Mouse (Mus musculus): ENCODE measurements at regions not wholly inside any gene's neighbourhood (a gene's known extent, or its start where the extent isn't known, plus 50 kb on each side); places are given as distances from the start of the nearest gene placed in this dataset.

DNA sequence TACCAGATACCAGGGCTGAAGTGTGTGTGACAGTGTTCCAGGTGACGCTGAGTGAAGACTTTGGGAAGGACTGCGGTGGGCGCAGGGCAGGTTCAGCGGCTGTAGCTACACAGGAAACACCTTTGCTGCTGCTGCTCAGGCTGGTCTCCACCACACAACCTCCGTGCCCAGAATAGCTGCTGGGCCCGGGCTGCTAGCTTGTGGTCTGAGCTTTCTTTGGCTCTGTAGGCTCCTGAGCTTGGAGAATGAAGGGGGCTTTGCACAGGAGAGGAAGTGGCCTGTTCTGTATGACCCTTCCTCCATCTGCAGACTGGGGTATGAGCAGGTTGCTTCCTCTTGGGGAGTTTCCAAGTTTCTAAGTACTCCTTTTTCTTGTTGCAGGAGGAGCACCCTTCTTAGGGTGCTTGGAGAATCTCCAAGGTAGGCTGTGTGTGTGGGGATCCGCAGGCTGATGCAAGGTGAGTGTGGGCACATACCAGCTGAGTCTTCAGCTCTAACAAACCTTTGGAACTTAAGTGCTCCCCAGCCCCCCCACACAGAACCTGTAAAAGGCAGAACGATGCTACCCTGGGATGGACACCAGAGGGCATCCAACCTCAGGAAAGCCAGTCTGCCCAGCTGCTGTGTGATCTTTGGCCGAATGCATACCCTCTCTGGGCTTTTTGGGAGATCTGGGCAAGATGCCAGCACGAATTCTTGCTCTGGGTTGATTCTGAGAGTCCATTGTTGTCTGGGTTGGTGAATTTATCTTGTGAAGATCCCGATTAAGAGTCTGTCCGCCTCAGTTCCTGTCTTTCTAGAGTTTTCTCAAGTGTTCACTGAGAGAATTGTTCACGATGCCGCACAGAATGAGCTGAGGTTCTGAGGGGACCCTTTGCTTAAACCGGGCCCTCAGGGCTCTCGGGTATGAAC is 136.6 kb downstream of the Mn1 start:
- DNase-seq, result no peak

DNA sequence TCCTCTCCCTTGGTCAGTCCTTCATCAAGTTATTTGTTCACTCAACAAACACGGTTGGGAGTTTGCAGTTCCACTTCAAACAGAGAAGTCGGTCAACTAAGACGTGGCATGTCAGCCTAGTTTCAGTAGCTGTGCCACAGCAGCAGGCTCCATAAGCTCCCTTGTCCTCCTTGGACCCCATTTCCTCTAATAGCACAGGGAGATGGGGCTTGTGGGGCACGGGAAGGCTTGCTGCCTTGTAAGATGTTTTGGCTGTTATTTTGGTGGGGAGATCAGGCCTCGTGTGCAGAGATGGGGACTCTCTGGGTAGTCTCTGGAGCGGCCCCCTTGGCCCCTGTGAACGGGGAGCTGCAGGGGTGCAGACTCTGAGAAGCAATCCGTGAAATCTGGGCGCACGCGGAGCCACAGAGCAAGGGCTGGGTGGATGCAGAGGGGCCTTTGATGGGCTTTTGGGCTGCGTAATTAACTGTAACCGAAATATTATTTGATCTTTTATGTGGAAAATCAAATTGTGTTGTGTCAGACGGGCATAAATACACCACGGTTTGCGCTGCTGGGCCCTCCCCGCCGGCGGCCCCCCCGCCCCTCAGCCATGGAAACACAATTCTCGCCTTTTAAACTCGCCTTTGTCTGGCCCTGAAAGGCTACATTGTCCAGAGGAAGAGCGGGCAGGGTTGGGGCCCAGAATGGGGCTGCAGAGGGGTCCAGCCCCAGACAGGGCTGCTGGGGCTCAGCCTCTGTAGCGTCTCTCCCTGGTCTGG is 137.6 kb downstream of the Mn1 start:
- peak; percentile 10 for DNase-seq

DNA sequence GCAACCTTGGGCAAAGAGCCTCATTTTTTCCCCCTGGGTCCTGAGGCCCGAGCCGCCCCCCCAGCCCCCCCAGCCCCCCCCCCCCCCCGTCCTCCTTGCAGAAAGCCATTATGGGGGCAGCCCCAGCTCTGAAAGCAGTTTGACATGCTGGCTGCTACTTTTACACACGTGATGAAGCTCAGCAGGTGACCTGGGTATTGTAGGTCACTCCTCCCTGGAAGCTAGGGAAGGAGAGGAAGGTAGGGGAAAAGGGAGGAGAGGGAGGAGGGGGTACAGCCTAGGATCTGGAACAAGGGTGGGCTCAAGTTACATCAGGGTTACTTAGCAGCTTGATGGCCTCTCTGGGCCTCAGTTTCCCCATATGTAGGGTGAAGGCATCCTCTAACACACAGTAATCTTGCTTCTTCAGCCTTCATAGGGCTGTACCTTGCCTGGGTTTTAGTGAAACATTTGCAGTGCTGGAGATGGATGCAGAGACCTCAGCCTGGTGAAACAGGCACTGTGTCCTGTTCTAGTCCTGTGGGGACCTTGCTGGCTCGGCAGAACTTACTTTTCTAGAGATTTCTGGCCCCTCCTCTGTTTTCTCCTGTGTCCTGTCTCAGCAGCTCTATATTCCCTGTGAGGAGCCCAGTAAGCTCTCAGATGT is 138.3 kb downstream of the Mn1 start:
- DNase-seq, result no peak

DNA sequence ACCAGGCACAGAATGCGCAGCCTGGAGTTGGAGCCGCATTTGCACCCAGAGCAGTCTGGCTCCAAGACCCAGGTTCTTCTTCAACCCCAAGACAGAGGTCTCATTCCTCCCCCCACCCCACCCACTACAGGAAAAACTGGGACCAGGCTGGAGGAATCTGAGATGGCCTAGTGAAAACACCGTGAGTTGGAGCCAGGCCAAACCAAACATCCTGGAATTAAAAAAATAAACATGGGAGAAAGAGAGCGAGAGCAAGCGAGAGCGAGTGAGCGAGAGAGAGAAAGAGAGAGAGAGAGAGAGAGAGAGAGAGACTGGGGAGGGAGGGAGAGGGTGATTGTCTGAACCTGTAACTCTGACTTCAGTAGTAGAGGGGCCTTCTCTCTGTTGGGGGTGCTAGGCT is 138.8 kb downstream of the Mn1 start:
- no peak for DNase-seq

DNA sequence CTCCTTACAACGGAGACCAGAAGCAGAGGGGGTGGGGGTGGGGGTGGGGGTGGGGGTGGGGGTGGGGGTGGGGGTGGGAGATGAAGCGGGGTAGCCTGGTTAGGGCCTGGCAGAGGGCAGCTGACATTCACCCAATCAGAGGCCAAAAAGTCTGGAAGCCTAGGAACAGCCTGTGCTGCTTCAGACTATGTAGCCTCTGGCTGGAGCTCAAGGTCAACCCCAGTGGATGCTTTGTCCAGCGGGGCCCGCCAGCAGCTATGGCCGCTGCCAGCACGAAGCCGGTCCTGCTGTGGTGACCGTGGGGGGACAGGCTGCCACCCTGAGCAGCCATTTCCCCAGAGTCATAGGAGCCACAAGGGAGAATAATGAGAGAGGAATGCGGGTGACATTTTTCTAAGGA is 143.3 kb downstream of the Mn1 start:
- DNase-seq, result peak; percentile 20

DNA sequence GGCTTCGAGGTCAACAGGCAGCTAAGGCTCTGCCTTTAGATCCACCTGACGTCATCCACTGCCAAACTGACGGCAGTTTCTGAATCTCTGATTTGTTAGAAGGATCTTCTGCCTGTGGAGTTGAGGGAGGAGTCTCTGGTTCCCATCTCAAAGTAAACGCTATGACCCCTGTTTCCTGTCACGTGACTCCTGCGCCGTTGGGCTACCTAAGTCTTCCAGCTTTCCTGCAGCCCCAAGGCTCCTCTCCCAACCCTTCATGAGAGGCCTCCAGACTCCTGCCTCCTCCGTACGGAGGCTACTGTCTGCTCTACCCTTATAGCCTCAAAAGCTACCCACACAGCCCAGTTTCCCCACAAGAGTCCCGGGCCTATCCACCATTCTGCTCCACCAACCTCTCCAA is 144.1 kb downstream of the Mn1 start:
- DNase-seq, result no peak

DNA sequence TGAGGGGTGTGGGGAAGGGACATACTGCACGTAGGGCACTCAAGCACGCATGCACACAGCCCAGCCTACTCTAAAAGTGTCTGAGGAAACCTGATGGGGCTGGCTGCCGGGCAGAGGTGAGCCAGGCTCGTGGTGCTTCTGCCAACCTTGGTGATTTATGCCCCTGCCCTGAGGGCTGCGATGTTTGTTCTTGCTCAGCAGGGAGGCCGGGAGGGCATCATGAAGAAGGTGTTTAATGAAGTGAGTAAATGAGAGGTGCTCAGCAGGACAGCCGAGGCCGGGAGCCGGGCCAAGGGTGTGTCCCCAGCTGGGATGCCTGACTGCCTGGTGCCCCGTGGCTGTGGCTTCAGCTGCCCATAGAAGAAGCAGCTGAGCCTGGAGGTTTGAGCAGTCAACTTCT is 153.7 kb downstream of the Mn1 start:
- DNase-seq, result no peak

DNA sequence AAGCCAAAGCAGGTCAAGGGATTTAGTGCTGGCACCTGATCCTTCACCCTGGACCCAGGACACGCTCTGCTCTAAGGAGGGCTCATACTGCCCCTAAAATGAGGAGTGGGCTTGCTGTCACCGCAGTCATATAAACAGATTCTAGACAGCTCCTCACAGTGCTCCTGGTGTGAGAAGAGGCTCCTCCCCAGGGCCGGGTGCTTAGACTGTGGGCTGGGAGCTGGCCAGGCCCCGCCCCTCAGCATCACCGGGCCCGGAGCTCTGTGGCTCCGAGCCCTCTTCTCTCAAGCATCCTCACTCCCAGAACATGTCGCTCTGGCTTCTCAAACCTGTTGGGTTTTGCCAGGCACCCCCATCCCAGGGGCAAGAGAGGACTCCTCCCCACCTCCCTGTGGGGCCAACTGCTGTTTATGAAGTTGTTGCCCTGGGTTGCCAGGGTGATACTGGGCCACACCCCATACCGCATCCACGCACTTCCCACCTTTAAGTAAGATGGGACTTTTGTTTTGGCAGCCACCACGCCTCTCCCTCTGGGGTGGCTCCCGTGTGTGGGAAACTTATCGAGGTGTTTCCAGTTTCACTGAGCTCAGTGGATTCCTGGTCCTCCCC is 156.2 kb downstream of the Mn1 start:
- no peak for DNase-seq

DNA sequence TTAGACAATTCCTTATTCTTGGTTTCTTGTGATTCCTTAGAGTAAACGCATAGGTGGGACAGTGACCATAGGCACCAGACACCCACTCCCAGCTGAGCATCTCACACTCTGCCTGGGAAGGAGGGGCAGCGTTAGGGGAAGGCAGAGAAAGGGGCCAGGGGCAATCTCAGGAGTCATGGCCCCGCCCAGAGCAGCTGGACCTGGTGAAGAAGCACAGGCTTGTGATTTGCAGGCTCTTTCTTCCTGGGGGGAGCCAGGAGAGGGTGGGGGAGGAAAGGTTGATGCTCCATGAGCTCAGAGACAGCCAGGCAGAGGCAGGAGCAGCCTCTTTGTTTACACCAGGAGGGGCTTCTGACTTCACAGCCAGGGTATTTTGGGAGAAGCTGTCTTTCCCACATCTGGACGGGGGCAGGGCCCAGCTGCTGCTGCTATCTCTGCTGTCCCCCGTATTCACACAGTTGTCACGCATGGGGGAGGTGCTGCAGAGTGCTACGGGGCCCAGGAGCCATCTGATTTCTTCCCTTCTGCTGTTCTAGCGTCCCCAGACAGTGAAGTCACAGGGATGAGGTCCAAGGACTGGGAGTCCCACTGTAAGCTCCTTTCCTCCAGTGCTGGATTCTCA is 157.2 kb downstream of the Mn1 start:
- DNase-seq, result no peak

DNA sequence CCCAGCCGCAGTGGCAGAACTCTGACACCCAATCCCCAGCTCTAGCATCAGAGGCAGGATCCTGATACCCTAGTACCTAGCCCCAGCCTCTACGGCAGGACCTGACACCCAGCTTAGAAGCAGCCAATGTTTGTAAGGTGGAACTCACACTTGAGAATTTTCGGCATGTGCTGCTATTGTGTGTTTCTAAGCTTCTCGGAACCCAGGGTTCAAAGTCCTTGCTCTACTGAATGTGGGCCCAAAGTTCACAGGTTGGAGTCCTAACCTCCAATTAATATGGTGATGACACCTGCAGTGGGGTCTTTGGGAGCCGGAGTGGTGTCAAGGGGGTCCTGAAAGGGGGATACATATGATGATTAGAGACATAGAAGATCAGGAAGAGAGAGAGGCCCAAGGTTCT is 158.2 kb downstream of the Mn1 start:
- DNase-seq, result no peak

DNA sequence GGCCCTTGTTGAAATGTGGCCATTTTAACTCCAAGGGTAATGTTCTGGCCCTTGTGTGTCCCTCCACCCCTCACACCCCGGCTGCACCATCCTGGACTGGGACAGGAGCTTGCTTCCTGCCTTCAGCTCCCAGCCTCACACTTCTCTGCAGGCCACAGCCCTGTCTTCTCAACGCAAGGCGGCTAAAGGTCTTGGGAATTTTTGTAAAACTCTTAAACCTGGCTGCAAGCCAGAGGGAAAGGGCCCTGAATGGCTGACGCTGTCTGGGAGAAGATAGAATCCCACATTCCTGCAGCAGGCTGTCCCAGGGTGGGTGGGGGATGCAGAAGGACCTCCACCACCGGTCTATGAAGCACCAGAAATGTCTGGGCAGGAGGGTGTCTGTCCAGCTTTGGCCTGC is 156.3 kb upstream of the Gm26897 start:
- no peak for DNase-seq

DNA sequence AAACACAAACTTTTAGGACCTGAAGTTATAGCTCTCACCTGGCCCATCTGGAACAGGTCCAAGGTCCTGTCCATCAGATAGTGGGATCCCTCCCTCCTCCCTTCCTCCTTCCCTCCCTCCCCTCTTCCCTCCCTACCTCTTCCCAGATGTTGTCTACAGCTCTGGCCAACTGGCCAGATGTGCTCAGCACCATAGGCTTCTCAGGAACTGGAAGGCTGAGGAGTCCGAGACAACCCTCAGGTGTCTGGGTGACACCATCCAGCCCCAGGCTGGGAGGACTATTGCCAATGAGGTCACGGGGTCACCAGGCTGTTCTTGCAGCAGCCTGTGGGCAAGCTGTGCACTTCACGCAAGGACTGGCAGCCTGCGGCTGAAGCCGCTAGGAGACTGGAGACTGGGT is 155.6 kb upstream of the Gm26897 start:
- DNase-seq, result no peak

DNA sequence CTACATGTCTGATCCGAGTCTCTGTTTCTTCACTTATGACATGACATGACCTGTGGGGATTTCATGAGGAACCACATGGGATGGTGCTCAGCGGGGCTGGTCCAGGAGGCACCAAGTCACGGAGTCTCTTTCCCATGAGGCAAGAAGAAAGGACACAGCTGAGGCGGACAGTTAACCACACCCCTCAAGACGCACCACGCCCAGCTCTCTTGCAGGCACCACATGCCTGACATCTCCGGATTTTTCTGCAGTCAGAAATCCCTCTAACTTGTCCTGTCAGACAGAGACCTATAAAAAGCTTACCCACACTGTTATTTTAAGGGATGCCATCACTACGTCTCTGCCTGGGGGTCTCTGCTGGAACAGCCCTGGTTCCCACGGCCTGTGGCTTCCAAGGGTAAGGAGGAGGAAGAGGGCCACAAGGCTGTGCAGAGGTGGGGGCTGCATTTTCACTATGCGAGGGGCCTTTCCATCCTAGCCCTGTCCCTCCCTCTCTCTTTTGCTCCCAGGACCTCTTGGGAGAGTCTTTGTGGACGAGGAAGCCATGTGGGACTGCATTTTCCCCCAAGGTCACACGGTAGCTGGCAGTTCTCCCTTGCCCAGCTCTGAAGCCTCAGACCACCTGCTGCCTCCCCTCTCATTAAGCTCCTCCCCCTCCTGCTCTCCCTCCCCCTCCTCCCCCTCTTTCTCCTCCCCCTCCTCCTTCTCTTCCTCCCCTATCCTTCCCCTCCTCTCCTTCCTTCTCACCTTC is 154.6 kb upstream of the Gm26897 start:
- no peak for DNase-seq

DNA sequence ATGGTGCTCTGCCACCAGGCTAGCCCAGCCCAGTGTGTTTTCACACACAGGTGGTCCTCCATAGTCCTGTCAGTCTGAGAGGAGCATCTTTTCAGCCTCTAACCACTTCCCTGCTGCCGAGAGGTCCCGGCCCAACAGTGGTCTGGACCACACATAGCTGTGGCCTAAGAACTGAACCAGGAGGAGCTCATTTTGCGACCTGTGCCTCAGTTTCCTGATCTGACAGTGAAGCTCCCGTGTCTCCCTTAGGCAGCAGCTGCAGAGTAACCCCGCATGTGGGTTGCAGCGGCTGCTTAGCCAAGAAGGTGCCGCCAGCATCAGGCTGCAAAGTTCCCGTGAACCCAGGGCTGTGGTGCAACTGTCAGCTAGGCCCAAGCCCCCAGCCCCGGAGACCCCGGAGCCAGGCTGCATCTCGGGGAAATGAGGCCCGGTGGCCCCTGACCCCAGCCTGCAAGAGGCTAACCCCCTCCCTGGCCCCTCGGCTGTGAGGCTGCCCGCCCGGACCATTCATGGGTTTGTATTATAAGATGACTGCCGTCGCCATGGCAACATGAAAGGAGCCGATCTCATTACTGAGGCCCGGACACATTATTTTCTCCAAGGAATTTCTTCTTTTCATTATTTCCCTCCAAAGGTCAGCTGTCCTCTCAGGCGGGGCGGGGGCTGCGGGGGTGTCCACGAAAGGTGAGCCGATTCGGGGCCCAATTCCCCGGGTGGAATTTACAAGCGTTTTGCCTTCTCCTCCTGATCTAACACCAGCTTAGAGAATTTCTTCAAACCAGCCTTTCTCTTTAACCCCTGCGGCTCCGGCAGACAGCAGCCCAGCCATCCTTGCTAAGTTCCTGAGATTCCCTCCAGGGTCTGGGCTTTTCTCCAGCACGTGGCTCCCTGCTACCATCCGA is 152.6 kb upstream of the Gm26897 start:
- no peak for DNase-seq

DNA sequence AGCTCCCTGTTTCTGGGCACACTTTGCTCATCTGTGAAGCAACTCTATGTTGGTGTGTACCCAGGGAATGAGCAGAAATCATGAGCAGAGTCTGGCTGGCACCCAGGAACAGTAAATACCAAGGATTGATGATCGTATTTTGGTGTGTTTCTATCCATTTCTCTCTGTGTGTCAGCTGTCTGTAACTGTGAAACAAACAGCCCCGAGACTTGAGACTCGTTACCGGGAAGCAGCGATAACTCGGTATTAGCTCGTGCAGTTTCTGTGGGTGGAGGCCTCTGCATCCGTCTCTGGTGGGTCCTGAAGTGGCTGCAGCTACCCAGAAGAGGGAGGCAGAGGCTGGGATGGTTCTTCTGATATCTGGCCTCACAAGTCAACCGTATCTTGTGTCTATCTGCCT is 151.7 kb upstream of the Gm26897 start:
- no peak for DNase-seq

DNA sequence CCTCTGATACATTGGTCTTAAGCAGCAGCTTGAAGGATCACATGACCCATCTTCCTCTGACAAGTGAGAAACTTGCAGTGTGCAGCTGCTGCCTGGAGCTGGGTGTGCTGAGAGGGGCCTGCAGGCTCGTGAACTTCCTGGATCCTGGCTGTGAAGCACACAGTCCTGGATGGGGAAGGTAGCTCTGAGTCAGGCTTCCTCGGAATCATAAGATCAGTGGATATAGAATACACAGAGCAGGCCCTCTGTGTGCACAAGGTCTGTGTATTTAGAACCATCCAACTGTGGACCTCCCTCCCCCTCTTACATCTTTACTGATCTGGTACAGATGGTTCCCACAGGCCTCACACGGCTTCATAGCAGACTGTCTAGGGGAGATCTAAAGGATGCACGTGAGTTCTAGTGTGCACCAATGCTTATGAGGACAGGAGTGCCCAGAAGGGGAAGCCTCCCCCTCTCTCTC is 143.1 kb upstream of the Gm26897 start:
- DNase-seq, result no peak

DNA sequence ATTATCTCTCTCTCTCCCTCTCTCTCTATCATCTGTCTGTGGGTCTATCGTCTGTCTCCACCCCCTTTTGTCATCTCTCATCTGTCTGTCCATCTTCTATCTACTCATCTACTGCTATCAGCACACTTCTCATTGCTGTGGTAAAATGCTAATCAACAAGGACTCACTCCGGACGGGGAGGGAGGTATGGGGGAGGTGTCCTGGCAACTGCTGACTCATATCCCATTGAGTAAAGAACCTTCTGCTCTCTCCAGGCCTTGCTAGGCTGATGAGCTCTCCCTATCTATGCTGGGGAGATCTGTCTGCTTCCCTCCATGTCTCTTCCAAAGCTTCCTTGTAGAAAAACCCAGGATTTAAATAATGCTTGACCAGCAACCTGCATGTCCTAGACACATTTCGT is 140.9 kb upstream of the Gm26897 start:
- DNase-seq, result no peak

DNA sequence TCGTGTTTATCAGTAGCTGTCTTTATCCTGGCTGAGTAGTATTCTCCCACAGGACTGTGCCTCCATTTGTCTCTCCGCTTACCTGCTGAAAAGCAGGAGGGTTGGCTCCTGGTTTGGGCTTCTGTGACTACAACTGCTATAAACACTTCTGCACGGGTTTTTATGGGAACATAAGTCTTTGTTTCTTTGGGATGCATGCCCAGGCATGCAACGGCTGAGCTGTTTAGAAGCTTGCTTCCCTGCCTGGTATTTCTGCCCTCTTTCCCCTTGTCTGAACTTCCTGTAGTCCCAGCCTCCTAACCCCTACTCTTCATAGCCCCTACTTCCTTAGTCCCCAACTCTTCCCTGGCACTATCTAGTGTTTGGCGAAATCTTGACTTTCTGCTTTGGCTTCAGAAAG is 139.6 kb upstream of the Gm26897 start:
- no peak for DNase-seq

DNA sequence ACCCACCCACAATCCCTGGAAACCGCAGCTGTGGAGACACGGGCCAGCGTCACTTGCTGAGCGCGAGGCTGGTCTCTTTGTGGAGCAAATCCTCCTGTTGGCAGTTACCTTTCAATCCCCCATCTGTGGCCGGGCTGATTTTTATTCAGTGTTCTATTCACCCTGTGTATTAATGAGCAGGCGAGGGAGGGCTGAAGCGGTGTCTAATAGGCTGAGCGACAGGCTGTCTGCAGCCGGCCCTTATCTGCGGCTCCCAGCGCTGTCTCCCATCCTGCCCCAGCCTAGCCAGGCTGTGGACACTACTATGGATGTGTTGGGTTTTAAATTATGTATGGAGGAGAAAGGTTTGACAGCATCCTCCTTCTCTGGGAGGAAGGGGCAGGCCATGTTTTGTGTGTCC is 138.3 kb upstream of the Gm26897 start:
- no peak for DNase-seq

DNA sequence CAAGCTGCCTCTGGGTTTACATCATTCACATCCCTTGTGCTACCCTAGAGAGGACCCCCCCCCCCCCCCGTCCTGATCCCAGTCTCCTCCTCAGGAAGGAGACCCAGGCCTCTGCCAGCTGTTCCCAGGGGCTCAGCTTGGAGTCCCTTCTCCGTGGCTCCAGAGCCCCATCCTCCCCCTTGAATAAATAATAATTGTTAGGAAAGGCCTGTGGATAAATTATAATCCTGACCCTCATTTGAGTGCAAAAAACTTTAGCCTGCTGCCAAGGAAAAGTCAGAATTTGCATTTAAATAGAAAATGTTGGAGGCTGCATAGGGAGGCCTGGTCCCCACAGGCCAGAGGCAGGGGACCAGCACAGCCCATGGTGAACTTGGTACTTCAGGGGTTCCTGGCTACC is 136.0 kb upstream of the Gm26897 start:
- DNase-seq, result no peak

All from cerebellum, adult 11-12 months (tissue).